Mouse (Mus musculus) kidney, embryonic 14.5 days (tissue): ENCODE results near the gene Bend4. TPM values are rescaled to one million over a fixed set of nuclear protein-coding genes. Genes with fewer than 3 reads are reported as not detected.

Source experiments
- ATAC-seq: fragments of 200-750 bp; cut with Nextera tagmentation; 2 replicates; pipeline ENCODE4 v1.8.0; 2017; ENCODE audit warnings: moderate number of reproducible peaks, mild to moderate bottlenecking, moderate TSS enrichment, moderate library complexity; ENCODE audit not compliant: low FRiP score, low TSS enrichment
- H3K27ac ChIP-seq: fragments of 300-500 bp; sonication (generic); 2 replicates; pipeline ENCODE4 v1.5.1; 2014; ENCODE audit warnings: low read depth, mild to moderate bottlenecking, low read length, moderate library complexity, mixed read lengths
- H3K27me3 ChIP-seq: fragments of 300-500 bp; sonication (generic); 2 replicates; pipeline ENCODE4 v1.6.1; 2014; ENCODE audit warnings: mild to moderate bottlenecking, low read length; ENCODE audit not compliant: control insufficient read depth, insufficient read depth
- H3K36me3 ChIP-seq: fragments of 300-500 bp; sonication (generic); 2 replicates; pipeline ENCODE4 v1.6.1; 2014; ENCODE audit warnings: low read length, mixed read lengths; ENCODE audit not compliant: control insufficient read depth, insufficient read depth
- H3K4me1 ChIP-seq: fragments of 300-500 bp; sonication (generic); 2 replicates; pipeline ENCODE4 v1.6.1; 2014; ENCODE audit warnings: low read length, mixed read lengths; ENCODE audit not compliant: control insufficient read depth, insufficient read depth
- H3K4me2 ChIP-seq: fragments of 300-500 bp; sonication (generic); replicated peaks from 2 replicates; pipeline ENCODE4 v1.6.1; 2014; ENCODE audit warnings: low read depth, mild to moderate bottlenecking, low read length
- H3K4me3 ChIP-seq: fragments of 300-500 bp; sonication (generic); 2 replicates; pipeline ENCODE4 v1.5.1; 2014; ENCODE audit warnings: mild to moderate bottlenecking, low read length
- H3K9ac ChIP-seq: fragments of 300-500 bp; sonication (generic); 2 replicates; pipeline ENCODE4 v1.6.1; 2014; ENCODE audit warnings: low read depth, mild to moderate bottlenecking, low read length, moderate library complexity
- H3K9me3 ChIP-seq: fragments of 300-500 bp; sonication (generic); 2 replicates; pipeline ENCODE4 v1.6.1; 2016; ENCODE audit warnings: low read length; ENCODE audit not compliant: control insufficient read depth
- WGBS: fragments of 180-500 bp; shearing (Covaris S2); extraction: QIAGEN DNeasy Blood & Tissue Kit; methylation state at CpG from one replicate; pipeline ENCODE4 v1.1.7; 2014; 5-methylcytosine and 5-hydroxymethylcytosine counted together
- polyA plus RNA-seq: library from polyadenylated mRNA; unstranded; fragments of >200 nt; fragmentation: Nextera tagmentation; extraction: Ambion mirVana; gene quantifications from 2 replicates; pipeline ENCODE4 v1.2.1, GENCODE M21; 2014

Bend4 gene
- polyA plus RNA-seq, 1 experiment from 2014 or later, result 11.6 TPM

- no peak overlapping the region for H3K4me3 ChIP-seq
- H3K27me3 ChIP-seq, result no peaks in the 10 kb centered on the region
- no peak overlapping the region for H3K9ac ChIP-seq
- no peak overlapping the region for H3K27ac ChIP-seq
- no peaks in the 10 kb centered on the region for H3K36me3 ChIP-seq
- no peak for ATAC-seq
- WGBS, result 86% methylated on average over 1 of the region's 1 CpGs
- H3K4me1 ChIP-seq, result no peaks in the 10 kb centered on the region
- no peaks in the 10 kb centered on the region for H3K9me3 ChIP-seq
- H3K4me2 ChIP-seq, result no peak overlapping the region
Observed at GRCm38 (mm10) chr5:67454282-67454681, 26.2 kb upstream of the Bend4 start.

- Histone ChIP-seq H3K4me2 (no peak overlapping the region), H3K27ac (no peak overlapping the region), H3K9me3 (no peaks in the 10 kb centered on the region), H3K27me3 (no peaks in the 10 kb centered on the region), H3K4me1 (0 out of 2 replicates have a peak, but pooled peaks cover 3% of the 10 kb centered on the region), H3K9ac (no peak overlapping the region), H3K4me3 (no peak overlapping the region), H3K36me3 (no peaks in the 10 kb centered on the region)
- WGBS, result 88% methylated on average over 21 of the region's 21 CpGs
- ATAC-seq, result no peak
Observed at GRCm38 (mm10) chr5:67449957-67450630, 22.0 kb upstream of the Bend4 start.

GRCm38 (mm10) chr5:67446526-67446925, 18.4 kb upstream of the Bend4 start:
- 0 out of 2 replicates have a peak, but pooled peaks cover 3% of the 10 kb centered on the region for H3K4me1 ChIP-seq
- H3K27me3 ChIP-seq, result no peaks in the 10 kb centered on the region
- no peak overlapping the region for H3K9ac ChIP-seq
- no peak overlapping the region; the same call in 1 of the 2 replicates for H3K27ac ChIP-seq
- 19% methylated on average over 2 of the region's 2 CpGs for WGBS
- H3K4me3 ChIP-seq, result no peak overlapping the region
- no peaks in the 10 kb centered on the region for H3K36me3 ChIP-seq
- H3K9me3 ChIP-seq, result no peaks in the 10 kb centered on the region
- no peak overlapping the region for H3K4me2 ChIP-seq
- ATAC-seq, result peak; percentile 51; the same call in 1 of the 2 replicates

GRCm38 (mm10) chr5:67444217-67445050, 16.3 kb upstream of the Bend4 start:
- H3K27ac ChIP-seq, result no peak overlapping the region
- H3K36me3 ChIP-seq, result no peaks in the 10 kb centered on the region
- ATAC-seq, result 0 out of 2 replicates have a peak, but pooled peaks have one; percentile 24
- H3K27me3 ChIP-seq, result no peaks in the 10 kb centered on the region
- WGBS, result 37% methylated on average over 17 of the region's 17 CpGs
- no peak overlapping the region for H3K4me3 ChIP-seq
- no peaks in the 10 kb centered on the region for H3K9me3 ChIP-seq
- H3K4me2 ChIP-seq, result no peak overlapping the region
- H3K4me1 ChIP-seq, result 0 out of 2 replicates have a peak, but pooled peaks cover 3% of the 10 kb centered on the region
- H3K9ac ChIP-seq, result no peak overlapping the region

- H3K27me3 ChIP-seq, result no peaks in the 10 kb centered on the region
- WGBS, result 60% methylated on average over 6 of the region's 6 CpGs
- no peaks in the 10 kb centered on the region for H3K36me3 ChIP-seq
- H3K4me3 ChIP-seq, result no peak overlapping the region
- H3K4me1 ChIP-seq, result 0 out of 2 replicates have a peak, but pooled peaks cover 3% of the 10 kb centered on the region
- H3K4me2 ChIP-seq, result no peak overlapping the region
- no peak overlapping the region for H3K9ac ChIP-seq
- no peak for ATAC-seq
- no peaks in the 10 kb centered on the region for H3K9me3 ChIP-seq
- no peak overlapping the region for H3K27ac ChIP-seq
Observed at GRCm38 (mm10) chr5:67442813-67443450, 14.8 kb upstream of the Bend4 start.

- no peaks in the 10 kb centered on the region for H3K27me3 ChIP-seq
- H3K9ac ChIP-seq, result no peak overlapping the region
- 87% methylated on average over 8 of the region's 8 CpGs for whole genome bisulfite sequencing
- H3K4me1 ChIP-seq, result no peaks in the 10 kb centered on the region
- H3K27ac ChIP-seq, result no peak overlapping the region
- ATAC-seq, result no peak
- no peak overlapping the region for H3K4me3 ChIP-seq
- H3K36me3 ChIP-seq, result no peaks in the 10 kb centered on the region
- no peak overlapping the region for H3K4me2 ChIP-seq
- H3K9me3 ChIP-seq, result no peaks in the 10 kb centered on the region
Observed at GRCm38 (mm10) chr5:67440563-67440962, 12.5 kb upstream of the Bend4 start.

- Histone ChIP-seq H3K9me3 (no peaks in the 10 kb centered on the region), H3K36me3 (no peaks in the 10 kb centered on the region), H3K27ac (no peak overlapping the region), H3K4me2 (no peak overlapping the region), H3K9ac (no peak overlapping the region), H3K4me1 (no peaks in the 10 kb centered on the region), H3K27me3 (no peaks in the 10 kb centered on the region), H3K4me3 (no peak overlapping the region)
- ATAC-seq, result no peak
- 26% methylated on average over 2 of the region's 2 CpGs for WGBS
Observed at GRCm38 (mm10) chr5:67437403-67437802, 9.3 kb upstream of the Bend4 start.

GRCm38 (mm10) chr5:67426478-67427442, 1.4 kb downstream of the Bend4 start:
- WGBS, result 1% methylated on average over 66 of the region's 121 CpGs
- H3K4me1 ChIP-seq, result 0 out of 2 replicates have a peak, but pooled peaks cover 9% of the 10 kb centered on the region
- peak overlapping the region; percentile 70 for H3K4me3 ChIP-seq
- no peaks in the 10 kb centered on the region for H3K36me3 ChIP-seq
- peak overlapping the region; percentile 78 for H3K9ac ChIP-seq
- peaks cover 6% of the 10 kb centered on the region for H3K27me3 ChIP-seq
- ATAC-seq, result peak; percentile 60
- peak overlapping the region; percentile 84 for H3K4me2 ChIP-seq
- H3K27ac ChIP-seq, result no peak overlapping the region
- no peaks in the 10 kb centered on the region for H3K9me3 ChIP-seq
